Mouse (Mus musculus) adrenal gland, postnatal 4 days (tissue): ENCODE measurements around the gene Nedd9. TPM values are rescaled to one million over a fixed set of nuclear protein-coding genes. Genes with fewer than 3 reads are reported as not detected.

ENCODE experiments used
- total RNA-seq, 2 experiments: library from RNA; stranded (reverse); gene quantifications; 2 replicates each; pipeline ENCODE4 v1.2.3; 2021

Nedd9 gene
- total RNA-seq, 2 experiments from 2014 or later, result 31.6 to 37.2 TPM

Other genes starting within 250 kb of the Nedd9 start
- gene Smim13, start 237.5 kb downstream of the Nedd9 start, total RNA-seq, result 10 to 100 TPM; 15.5 to 16.4 TPM
- not detected for gene Gm17364, start 213.4 kb downstream of the Nedd9 start, total RNA-seq
- 10 to 100 TPM; 27.9 to 28.1 TPM for gene Tmem170b, start 118.5 kb upstream of the Nedd9 start, total RNA-seq